Mouse (Mus musculus): Measurements from ENCODE around the gene Gm21748.
"Not testable (repeated sequence)": the region's sequence is repeated elsewhere in the genome, so short reads cannot be mapped to it uniquely, and the experiment has no call there.

The Gm21748 gene

GRCm38 (mm10) chrY:90839077-90839476 is at the start of gene Gm21748:
Gm21748 (minus strand) TSS chrY:90839177.
- not testable (repeated sequence) for DNase-seq (ENCODE audit: low spot score)
